In genomic region chr11:117279993-117280392, GRCm38 (mm10) we compare ENCODE assay signal across 10 mouse cellular contexts.
DNase-seq lines count a peak whose midpoint lies in the region; ATAC-seq and TF ChIP-seq lines count a peak whose summit lies in the region.
"Had no signal": no experiment of that assay in that cellular context is flagged by ENCODE, and none has a peak within 500 bp of the region (broad histone marks: within the 10 kb centered on the region; RNA-seq: fewer than 3 reads in every experiment).

No protein-coding gene starts in this region.

- H3K4me3 ChIP-seq in forebrain, embryonic 10.5 days, result no peak overlapping the region
- H3K4me3 ChIP-seq in forebrain, postnatal 0 days (ENCODE audit: low read depth, low read length), result no peak overlapping the region
- no peak overlapping the region for H3K4me3 ChIP-seq in kidney, postnatal 0 days (replicated peaks; ENCODE audit: low read depth, low read length)
- H3K4me3 ChIP-seq in liver, embryonic 14.5 days (ENCODE audit: insufficient read depth in 1 of 2, low read depth in 2 of 2, low read length in 2 of 2), result no peak overlapping the region
- H3K4me3 ChIP-seq: megakaryocyte, embryonic 14.5 days had no signal

- H3K4me2 ChIP-seq in forebrain, postnatal 0 days (ENCODE audit: low read depth), result no peak overlapping the region
- H3K4me2 ChIP-seq in kidney, postnatal 0 days (ENCODE audit: low read length), result no peak overlapping the region
- H3K4me2 ChIP-seq in liver, embryonic 14.5 days (ENCODE audit: low read depth), result no peak overlapping the region

- H3K27ac ChIP-seq in forebrain, embryonic 10.5 days, result peak overlapping the region; percentile 70
- H3K27ac ChIP-seq in forebrain, postnatal 0 days (ENCODE audit: low read depth, low read length), result no peak overlapping the region
- 0 out of 2 replicates have a peak overlapping the region, but pooled peaks have one; percentile 6 for H3K27ac ChIP-seq in kidney, postnatal 0 days
- no peak overlapping the region for H3K27ac ChIP-seq in liver, embryonic 14.5 days

- no peak for TF ChIP-seq EP300 in liver, embryonic 14.5 days (IDR thresholded peaks at IDR 0.05; ENCODE audit: low read depth)

- H3K36me3 ChIP-seq in forebrain, embryonic 10.5 days (replicated peaks), result peaks cover 46% of the 10 kb centered on the region
- H3K36me3 ChIP-seq in forebrain, postnatal 0 days (ENCODE audit: insufficient read depth), result no peaks in the 10 kb centered on the region
- H3K36me3 ChIP-seq in kidney, postnatal 0 days (ENCODE audit: insufficient read depth, low read length), result no peaks in the 10 kb centered on the region
- no peaks in the 10 kb centered on the region for H3K36me3 ChIP-seq in liver, embryonic 14.5 days (replicated peaks; ENCODE audit: control insufficient read depth, insufficient read depth, low read depth)

- 45% methylated on average over 4 of the region's 4 CpGs for WGBS in forebrain, embryonic 10.5 days
- 81% methylated on average over 4 of the region's 4 CpGs for WGBS in forebrain, postnatal 0 days
- WGBS in kidney, postnatal 0 days, result 52% methylated on average over 4 of the region's 4 CpGs
- WGBS in liver, embryonic 14.5 days (ENCODE audit: insufficient replicate concordance), result 56% methylated on average over 4 of the region's 4 CpGs

- peaks cover 99% of the 10 kb centered on the region for H3K4me1 ChIP-seq in forebrain, embryonic 10.5 days
- no peaks in the 10 kb centered on the region for H3K4me1 ChIP-seq in forebrain, postnatal 0 days (ENCODE audit: insufficient read depth)
- H3K4me1 ChIP-seq in kidney, postnatal 0 days (replicated peaks; ENCODE audit: insufficient read depth, low read length), result peaks cover 72% of the 10 kb centered on the region
- H3K4me1 ChIP-seq in liver, embryonic 14.5 days (replicated peaks; ENCODE audit: control insufficient read depth in 2 of 2, insufficient read depth in 2 of 2, low read length in 1 of 2), result peaks cover 0 to 21% of the 10 kb centered on the region in 2 experiments; a peak in 2 of 4 replicates

- no peaks in the 10 kb centered on the region for H3K27me3 ChIP-seq in forebrain, embryonic 10.5 days (ENCODE audit: poor library complexity, severe bottlenecking)
- H3K27me3 ChIP-seq in forebrain, postnatal 0 days (ENCODE audit: insufficient read depth, low read length), result no peaks in the 10 kb centered on the region
- H3K27me3 ChIP-seq in kidney, postnatal 0 days (ENCODE audit: insufficient read depth, low read length), result no peaks in the 10 kb centered on the region
- H3K27me3 ChIP-seq in liver, embryonic 14.5 days (ENCODE audit: control insufficient read depth, insufficient read depth, low read length), result no peaks in the 10 kb centered on the region

- H3K9ac ChIP-seq in forebrain, postnatal 0 days, result no peak overlapping the region
- H3K9ac ChIP-seq in kidney, postnatal 0 days (ENCODE audit: low read depth, low read length), result no peak overlapping the region
- H3K9ac ChIP-seq in liver, embryonic 14.5 days (replicated peaks), result no peak overlapping the region

- no peak for TF ChIP-seq CTCF in forebrain, postnatal 0 days (IDR thresholded peaks at IDR 0.05; ENCODE audit: low read depth)
- TF ChIP-seq CTCF in kidney, postnatal 0 days (IDR thresholded peaks at IDR 0.05; ENCODE audit: low read depth), result no peak
- peak; percentile 46 for TF ChIP-seq CTCF in liver, embryonic 14.5 days (IDR thresholded peaks at IDR 0.05; ENCODE audit: low read depth)

- no peak for ATAC-seq in forebrain, postnatal 0 days
- no peak for ATAC-seq in kidney, postnatal 0 days (replicated peaks; ENCODE audit: low FRiP score, low read depth)
- ATAC-seq in liver, embryonic 14.5 days (ENCODE audit: insufficient read depth), result peak; percentile 57

- H3K9me3 ChIP-seq in forebrain, embryonic 10.5 days, result no peaks in the 10 kb centered on the region
- H3K9me3 ChIP-seq in forebrain, postnatal 0 days (ENCODE audit: low read length), result no peaks in the 10 kb centered on the region
- no peaks in the 10 kb centered on the region for H3K9me3 ChIP-seq in kidney, postnatal 0 days (replicated peaks; ENCODE audit: low read length)
- H3K9me3 ChIP-seq in liver, embryonic 14.5 days (ENCODE audit: control insufficient read depth, low read length), result no peaks in the 10 kb centered on the region
- H3K9me3 ChIP-seq: megakaryocyte, embryonic 14.5 days had no signal

- no peak for DNase-seq in forebrain, embryonic 10.5 days (ENCODE audit: extremely low spot score, low spot score)
- no peak for DNase-seq in forebrain, postnatal 0 days
- DNase-seq in embryo, embryonic 10.5 days (ENCODE audit: low spot score), result peak; percentile 74
- DNase-seq in kidney, postnatal 0 days (ENCODE audit: low spot score), result no peak
- peak in 1 of 3 experiments; percentile 17 for DNase-seq in liver, embryonic 14.5 days (ENCODE audit: low read depth in 3 of 3, low spot score in 3 of 3)
- DNase-seq in layer of hippocampus, postnatal 10 days (ENCODE audit: low spot score in 2 of 2), result no peak
- DNase-seq in urinary bladder, postnatal 25 days (ENCODE audit: low spot score), result no peak
- DNase-seq in frontal cortex, postnatal 36 days (ENCODE audit: low spot score in 2 of 2), result no peak
- DNase-seq: cerebellum, adult 2 months had no signal

Comparison
In these comparisons a context has a peak if more than half of its experiments do, and no peak if none do; other contexts are left out.
1. H3K27ac ChIP-seq: peak in forebrain, embryonic 10.5 days (single experiment) and kidney, postnatal 0 days (single experiment); none in forebrain, postnatal 0 days (single experiment) and liver, embryonic 14.5 days (single experiment).